Mouse (Mus musculus) lung, postnatal 25 days (tissue): ENCODE measurements around the gene Pianp.

Experiments
- DNase-seq: peaks from one replicate; pipeline ENCODE4 v3.0.0; 2022; ENCODE audit warnings: low spot score

Pianp gene

DNA sequence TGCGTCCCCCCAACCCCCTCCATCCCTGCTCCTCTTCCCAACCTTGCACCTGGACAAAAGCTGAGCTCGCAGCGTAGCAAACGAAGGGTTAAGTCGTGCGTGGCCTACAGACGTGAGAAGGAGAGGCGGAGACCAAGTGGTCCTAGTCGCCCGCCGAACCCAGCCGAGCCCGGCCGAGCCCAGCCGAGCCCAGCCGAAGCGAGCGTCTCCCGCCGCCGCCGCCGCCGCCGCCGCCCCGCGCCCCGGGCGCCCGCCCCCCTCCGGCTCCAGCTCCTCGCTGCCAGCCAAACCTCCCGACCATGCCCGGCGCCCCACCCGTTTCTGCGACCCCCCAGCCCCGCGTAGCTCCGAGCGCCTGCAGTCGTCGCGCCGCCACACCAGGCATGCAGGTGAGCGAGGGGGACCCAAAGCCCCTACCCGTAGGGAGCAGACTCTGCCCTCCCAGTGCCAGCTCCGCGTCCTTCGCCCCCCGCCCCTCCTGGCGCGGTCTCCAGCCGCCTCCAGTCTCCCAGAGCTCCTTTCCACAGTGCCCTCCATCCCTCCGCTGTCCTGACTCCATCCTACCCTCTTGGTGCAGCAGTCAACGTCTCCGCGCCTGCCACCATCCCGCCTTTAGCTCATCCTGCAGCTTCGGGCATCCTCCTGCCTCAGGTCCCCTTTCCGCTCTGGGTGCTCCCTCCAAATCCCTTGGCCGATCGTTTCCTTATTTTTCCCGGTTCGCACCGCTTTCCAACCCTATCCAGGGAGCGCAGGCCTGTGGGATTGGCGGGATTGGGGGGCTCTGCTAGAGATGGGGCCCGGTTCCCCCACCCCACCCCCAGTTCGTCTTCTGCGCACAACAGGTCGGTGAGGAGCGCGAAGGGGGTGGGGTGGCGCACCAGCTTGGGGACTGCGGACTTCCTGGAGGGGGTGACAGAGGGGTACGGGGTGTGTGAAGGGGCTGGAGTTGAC is at the start of gene Pianp:
Gene Pianp (plus strand): TSS at position 144 of the 951 bp plus-strand sequence.
- DNase-seq = peak; percentile 67

DNA sequence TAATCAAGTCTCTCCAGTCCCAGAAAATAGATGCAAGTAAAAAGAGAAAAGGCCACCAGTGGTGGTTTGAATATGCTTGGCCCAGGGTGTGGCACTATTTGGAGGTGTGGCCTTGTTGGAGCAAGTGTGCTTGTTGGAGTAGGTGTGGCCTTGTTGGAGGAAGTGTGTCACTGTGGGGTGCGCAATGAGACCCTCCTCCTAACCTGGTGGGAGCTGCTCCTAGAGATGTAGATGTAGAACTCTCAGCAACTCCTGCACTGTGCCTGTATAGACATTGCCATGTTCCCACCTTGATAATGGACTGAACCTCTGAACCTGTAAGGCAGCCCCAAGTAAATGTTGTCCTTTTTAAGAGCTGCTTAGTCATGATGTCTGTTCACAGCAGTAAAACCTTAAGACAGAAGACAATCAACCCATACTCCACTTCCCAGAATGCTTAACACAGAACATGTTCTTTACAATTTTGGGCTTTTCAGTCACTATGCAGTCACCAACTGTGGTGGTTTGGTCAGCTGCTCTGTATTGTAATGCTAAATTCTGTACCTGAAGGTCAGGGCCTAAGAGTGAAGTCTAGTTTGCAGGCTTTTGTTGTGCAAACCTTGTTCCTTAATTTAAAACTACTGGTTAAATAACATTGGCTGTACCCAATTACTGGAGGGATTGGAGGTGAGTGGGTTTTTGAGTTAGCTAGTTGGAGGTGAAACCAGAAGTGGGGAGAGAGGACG is 42.3 kb upstream of the Pianp start:
- no peak for DNase-seq

- no peak for DNase-seq
Observed at GRCm38 (mm10) chr6:124955212-124955611, 41.3 kb upstream of the Pianp start.

GRCm38 (mm10) chr6:124958127-124958526 is 38.4 kb upstream of the Pianp start:
- peak; percentile 19 for DNase-seq

DNA sequence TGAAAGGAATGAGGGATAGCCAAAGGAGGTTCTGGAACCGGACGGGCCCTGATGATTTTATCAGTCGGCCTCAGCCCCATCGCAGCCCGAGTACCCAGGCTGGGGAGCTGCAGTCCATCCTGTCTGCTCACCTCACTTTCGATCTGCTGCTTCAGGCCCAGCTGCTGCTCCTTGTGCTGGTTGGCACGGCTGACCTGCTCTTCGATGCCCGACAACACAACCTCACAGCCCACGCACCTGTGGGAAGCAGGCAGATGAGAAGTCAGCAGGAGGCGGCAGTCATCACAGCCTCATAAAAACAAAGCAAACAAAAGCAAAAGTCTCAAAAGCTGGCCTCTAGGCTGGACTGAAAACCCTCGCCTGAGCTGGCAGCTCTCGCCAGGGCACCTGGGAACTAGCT is 36.5 kb upstream of the Pianp start:
- DNase-seq = no peak

DNA sequence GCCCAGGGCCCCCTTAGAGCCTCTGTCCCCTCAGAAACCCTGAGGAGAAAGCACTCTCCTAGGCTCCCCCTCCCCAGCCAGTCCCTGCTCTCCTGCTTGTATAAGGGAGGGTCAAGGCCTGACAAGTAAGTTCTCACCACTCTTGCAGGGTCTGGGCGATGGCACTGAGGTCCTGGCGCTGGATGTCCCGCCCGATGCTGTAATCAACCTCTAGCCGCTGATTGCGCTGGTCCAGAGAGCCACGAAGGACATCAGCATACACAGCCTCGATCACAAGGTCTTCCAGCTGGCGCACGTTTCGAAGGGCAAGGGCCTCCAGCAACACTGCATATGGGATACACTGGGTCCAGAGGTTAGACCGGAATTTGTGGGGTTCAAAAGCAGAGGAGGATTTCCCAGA is 35.5 kb upstream of the Pianp start:
- DNase-seq = no peak

DNA sequence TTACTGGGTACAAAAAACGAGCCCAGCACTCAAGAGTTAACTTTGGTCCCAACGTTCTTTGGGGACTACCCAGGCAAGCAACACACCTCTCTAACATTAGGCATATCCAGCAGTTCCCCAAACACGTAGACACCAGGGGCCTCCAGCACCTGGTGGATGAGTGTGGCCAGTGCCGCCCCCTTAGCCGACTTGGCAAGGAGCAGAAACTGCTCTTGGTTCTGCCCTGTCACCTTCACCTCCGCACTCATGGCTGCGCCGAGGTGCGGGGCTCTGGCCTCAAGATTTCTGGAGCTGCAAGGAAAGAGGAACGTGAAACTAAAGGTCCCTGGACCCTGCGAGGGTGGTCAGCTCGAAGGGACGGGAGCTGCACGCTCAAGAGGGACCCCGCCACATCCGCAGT is 31.9 kb upstream of the Pianp start:
- DNase-seq = no peak

- DNase-seq = peak; percentile 96
Observed at GRCm38 (mm10) chr6:124965088-124965719, 31.3 kb upstream of the Pianp start, which contains the start of gene Cops7a. Gene Cops7a, minus strand, starts transcription at chr6:124965538.

DNA sequence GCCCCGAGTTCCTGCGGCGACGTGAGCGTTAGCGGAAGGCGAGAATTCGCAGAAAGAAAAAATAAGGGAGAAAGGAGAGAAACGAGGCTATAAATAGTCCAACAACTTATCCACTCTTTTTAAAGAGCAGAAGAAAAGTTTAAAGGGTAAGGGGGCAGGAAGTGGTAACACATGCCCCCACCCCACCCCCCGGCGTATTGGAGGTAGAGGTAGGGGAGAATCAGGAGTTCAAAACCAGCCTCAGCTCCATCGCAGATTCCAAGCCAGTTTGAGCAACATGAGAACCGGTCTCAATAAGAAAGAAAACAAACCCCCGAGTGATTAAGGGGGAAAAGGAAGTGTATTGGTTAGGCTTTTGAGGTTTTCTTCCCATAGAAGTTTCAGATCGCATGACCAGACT is 30.7 kb upstream of the Pianp start:
- DNase-seq = no peak

- peak; percentile 6 for DNase-seq
Observed at GRCm38 (mm10) chr6:124966466-124967118, 29.9 kb upstream of the Pianp start.

DNA sequence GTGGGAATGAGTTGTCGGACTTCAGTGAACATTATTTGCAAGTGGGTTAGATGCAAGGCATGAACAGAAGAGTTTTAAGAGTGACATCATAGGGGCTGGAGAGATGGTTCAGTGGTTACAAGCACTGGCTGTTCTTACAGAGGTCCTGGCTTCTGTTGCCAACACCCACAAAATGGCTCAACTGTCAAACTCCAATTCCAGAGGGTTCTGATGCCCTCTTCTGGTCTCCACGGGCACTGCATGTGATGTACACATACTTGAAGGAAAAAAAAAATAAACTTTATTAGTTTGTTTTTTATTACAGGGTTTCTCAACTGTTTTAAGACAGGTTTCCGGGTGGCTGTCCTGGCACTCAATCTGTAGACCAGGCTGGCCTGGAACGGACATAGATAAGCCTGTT is 28.7 kb upstream of the Pianp start:
- peak; percentile 38 for DNase-seq

- no peak for DNase-seq
Observed at GRCm38 (mm10) chr6:124992241-124992640, 4.3 kb upstream of the Pianp start.

DNA sequence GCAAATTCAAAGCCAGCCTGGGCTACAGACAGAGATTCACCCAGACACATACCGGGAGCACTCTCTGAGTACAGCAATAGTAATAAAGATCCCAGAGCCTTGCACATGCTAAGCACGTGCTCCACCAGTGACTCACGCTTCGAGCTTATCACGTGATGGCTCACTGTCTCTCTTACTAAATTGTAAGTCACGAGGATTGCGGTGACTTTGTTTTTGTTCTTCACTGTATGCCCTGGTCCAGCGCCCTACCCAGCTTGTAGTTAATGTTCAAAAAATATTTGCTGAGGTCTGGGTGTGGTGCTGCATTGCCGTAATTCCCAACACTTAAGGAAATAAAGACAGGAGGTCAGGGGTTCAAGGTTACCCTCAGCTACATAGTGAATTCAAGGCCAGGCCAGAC is 3.1 kb upstream of the Pianp start:
- no peak for DNase-seq

GRCm38 (mm10) chr6:124993876-124994275 is 2.6 kb upstream of the Pianp start:
- no peak for DNase-seq

DNA sequence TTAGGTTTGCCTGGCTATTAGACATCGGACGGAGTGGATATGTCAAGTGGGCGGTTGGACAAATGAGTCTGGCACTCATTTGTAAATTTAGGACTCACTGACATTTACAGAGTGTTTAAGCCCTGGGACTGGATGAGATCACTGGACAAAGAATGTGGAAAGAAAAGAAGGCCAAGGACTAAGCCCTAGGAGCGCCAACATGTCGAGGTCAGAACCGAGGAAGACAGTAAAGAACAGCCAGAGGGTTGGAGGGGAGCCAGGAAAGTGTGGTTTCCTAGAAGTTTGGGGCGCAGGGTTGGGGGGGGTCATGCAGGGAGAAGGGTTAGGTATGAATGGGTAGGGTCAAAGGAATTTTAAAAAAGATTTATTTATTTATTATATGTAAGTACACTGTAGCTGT is 1.2 kb upstream of the Pianp start:
- DNase-seq = no peak

DNA sequence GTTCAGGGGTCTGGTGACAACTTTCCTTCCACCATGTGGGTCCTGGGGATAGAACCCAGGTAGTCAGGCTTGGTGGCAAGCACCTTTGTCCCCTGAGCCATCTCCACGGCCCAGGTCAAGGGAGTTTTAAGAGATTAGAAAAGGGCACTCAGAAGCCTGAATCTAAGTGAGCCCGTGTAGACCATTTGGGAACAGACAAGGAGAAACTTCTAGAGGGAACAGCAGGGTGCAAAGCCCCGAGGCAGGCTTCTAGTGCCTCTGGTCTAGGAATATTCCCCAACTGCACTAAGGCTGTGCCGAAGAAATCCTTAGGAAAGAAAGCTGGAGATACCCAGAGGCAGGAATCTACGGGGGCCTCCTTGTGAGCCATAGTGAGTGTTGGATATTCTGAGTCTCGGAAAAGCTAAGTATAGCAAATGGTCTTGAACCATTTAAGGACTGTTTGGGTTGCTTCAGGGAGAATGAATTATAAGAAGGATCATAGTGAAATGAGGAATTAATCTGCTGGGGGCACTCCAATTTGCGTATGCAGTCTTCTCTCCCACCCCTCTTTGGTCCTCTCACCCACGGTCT is 577 bp upstream of the Pianp start:
- no peak for DNase-seq

GRCm38 (mm10) chr6:124998066-124998465 is 1.6 kb downstream of the Pianp start:
- DNase-seq = no peak

GRCm38 (mm10) chr6:124999091-124999490 is 2.6 kb downstream of the Pianp start:
- DNase-seq = no peak

GRCm38 (mm10) chr6:124999546-124999945 is 3.1 kb downstream of the Pianp start:
- no peak for DNase-seq

DNA sequence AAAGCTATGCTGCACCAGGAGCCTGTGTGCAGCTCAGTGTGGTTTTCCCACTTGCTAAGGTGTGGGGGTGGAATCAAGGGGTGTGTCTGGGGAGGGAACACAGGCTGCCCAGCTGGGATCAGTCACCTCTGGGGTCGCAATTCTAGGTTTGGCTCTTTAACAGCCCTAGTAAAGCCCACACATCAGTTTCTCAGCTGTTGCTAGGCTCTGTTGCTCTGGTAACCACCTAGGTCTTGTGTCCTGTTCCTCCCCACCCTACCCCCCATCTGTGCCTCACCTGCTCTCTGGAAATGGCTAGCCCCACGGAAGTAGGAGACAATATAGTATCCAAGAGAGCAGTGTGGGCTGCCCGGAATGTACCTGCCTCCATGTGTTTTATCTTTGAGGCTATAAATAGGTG is 7.2 kb downstream of the Pianp start:
- no peak for DNase-seq

DNA sequence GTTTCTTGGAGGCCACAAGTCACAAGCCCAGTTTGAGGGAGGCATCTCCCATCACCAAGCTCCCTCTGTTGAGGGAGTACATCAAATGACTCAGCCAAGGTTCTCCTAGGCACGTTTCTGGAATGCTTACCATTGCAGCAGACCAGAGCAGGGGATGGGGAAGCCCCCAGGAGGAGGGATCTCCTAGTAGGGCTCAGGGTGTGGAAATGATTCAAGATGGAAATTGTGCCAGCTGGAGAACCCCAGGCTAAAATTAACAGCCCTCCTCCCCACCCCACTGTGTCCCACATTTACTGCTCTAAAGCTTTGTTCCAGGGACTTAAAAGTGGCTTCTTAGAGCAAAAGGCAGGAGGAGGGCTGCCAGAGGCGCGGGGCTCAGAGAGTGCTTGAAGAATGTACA is 8.6 kb downstream of the Pianp start:
- DNase-seq = no peak

- no peak for DNase-seq
Observed at GRCm38 (mm10) chr6:125008060-125008459, 11.6 kb downstream of the Pianp start.
